Mouse (Mus musculus): ENCODE results near the gene Mrm3.

- no peak for TF ChIP-seq TAL1 (IDR thresholded peaks at IDR 0.05; ENCODE audit: low read length)
- TF ChIP-seq GATA1 (IDR thresholded peaks at IDR 0.05; ENCODE audit: low read length), result no peak
Measured at GRCm38 (mm10) chr11:76236136-76236535, 7.4 kb upstream of the Mrm3 start.
